Mouse (Mus musculus) CH12.LX (cell line): ENCODE measurements at regions not wholly inside any gene's neighbourhood (a gene's known extent, or its start where the extent isn't known, plus 50 kb on each side); places are given as distances from the start of the nearest gene placed in this dataset.
"Not testable (repeated sequence)": the region's sequence is repeated elsewhere in the genome, so short reads cannot be mapped to it uniquely, and the experiment has no call there.

Experiments
- DNase-seq: peaks from one replicate; pipeline ENCODE4 v3.0.0-alpha.2; 2013; ENCODE audit errors: extremely low read depth
- H3K27ac ChIP-seq: 2 replicates; pipeline ENCODE4 v1.5.1; 2012; ENCODE audit warnings: low read depth, mild to moderate bottlenecking, control low read depth, moderate library complexity; ENCODE audit not compliant: insufficient read depth
- H3K27me3 ChIP-seq: replicated peaks from 2 replicates; pipeline ENCODE3; 2012; ENCODE audit warnings: inconsistent platforms
- H3K36me3 ChIP-seq, 2 experiments: replicated peaks in 1 of 2; 2 replicates each; pipeline versions ENCODE3 to v1.6.1; 2012; ENCODE audit warnings: inconsistent platforms in 1 of 2, low read length in 1 of 2, mild to moderate bottlenecking in 1 of 2, mixed read lengths in 1 of 2, moderate library complexity in 1 of 2; ENCODE audit not compliant: control insufficient read depth in 1 of 2, insufficient read depth in 1 of 2
- H3K4me1 ChIP-seq, 2 experiments: 2 replicates each; pipeline ENCODE4 v1.6.1; 2012; ENCODE audit warnings: inconsistent platforms in 1 of 2, moderate library complexity in 1 of 2; ENCODE audit not compliant: insufficient read depth in 2 of 2, control insufficient read depth in 1 of 2
- H3K4me2 ChIP-seq: 2 replicates; pipeline ENCODE4 v1.6.1; 2012; ENCODE audit warnings: low read depth, mild to moderate bottlenecking, control low read depth; ENCODE audit not compliant: poor library complexity, insufficient read depth, severe bottlenecking
- H3K4me3 ChIP-seq, 3 experiments: fragments of 150-350 bp in 1 of 3; sonication (generic) in 1 of 3; replicated peaks in 1 of 3; 2 replicates each; pipeline versions ENCODE3 to v1.5.1; 2011 to 2012; ENCODE audit warnings: low read depth in 2 of 3, low read length in 2 of 3, mild to moderate bottlenecking in 2 of 3, moderate library complexity in 2 of 3, control low read depth in 1 of 3, improper control_type of control experiment in 1 of 3, inconsistent platforms in 1 of 3, mixed read lengths in 1 of 3; ENCODE audit not compliant: poor library complexity in 1 of 3
- H3K79me2 ChIP-seq: replicated peaks from 2 replicates; pipeline ENCODE4 v1.6.1; 2012; ENCODE audit warnings: mild to moderate bottlenecking, moderate library complexity; ENCODE audit not compliant: control insufficient read depth, poor library complexity, insufficient read depth, severe bottlenecking; ENCODE audit errors: extremely low read depth
- H3K9ac ChIP-seq: 2 replicates; pipeline ENCODE4 v1.6.1; 2012; ENCODE audit warnings: low read depth, mild to moderate bottlenecking, control low read depth, moderate library complexity; ENCODE audit not compliant: insufficient read depth
- H3K9me3 ChIP-seq: replicated peaks from 2 replicates; pipeline ENCODE3; 2012; ENCODE audit warnings: low read length, inconsistent platforms, mixed read lengths
- CHD1 ChIP-seq: IDR thresholded peaks from 2 replicates; pipeline ENCODE4 v1.6.1; 2012; ENCODE audit warnings: low read depth, low read length, improper control_type of control experiment, inconsistent platforms
- CHD2 ChIP-seq: IDR thresholded peaks from 2 replicates; pipeline ENCODE4 v1.6.1; 2011; ENCODE audit warnings: low read length, improper control_type of control experiment
- CTCF ChIP-seq, 2 experiments: IDR thresholded peaks in 1 of 2; conservative IDR thresholded peaks in 1 of 2; 2 replicates each; pipeline ENCODE4 v1.5.1; 2011 to 2012; ENCODE audit warnings: low read depth in 2 of 2, low read length in 2 of 2, improper control_type of control experiment in 1 of 2, inconsistent platforms in 1 of 2, mild to moderate bottlenecking in 1 of 2, moderate library complexity in 1 of 2
- E2F4 ChIP-seq: IDR thresholded peaks from 2 replicates; pipeline ENCODE4 v1.6.1; 2011; ENCODE audit warnings: low read depth, low read length, improper control_type of control experiment; ENCODE audit not compliant: insufficient replicate concordance
- ELF1 ChIP-seq: IDR thresholded peaks from 2 replicates; pipeline ENCODE4 v1.6.1; 2014; ENCODE audit warnings: low read depth, mild to moderate bottlenecking, inconsistent platforms, low read length, improper control_type of control experiment
- GABPA ChIP-seq: IDR thresholded peaks from 2 replicates; pipeline ENCODE4 v1.6.1; 2012; ENCODE audit warnings: low read depth, low read length, improper control_type of control experiment, inconsistent platforms; ENCODE audit not compliant: insufficient replicate concordance
- HCFC1 ChIP-seq: IDR thresholded peaks from 2 replicates; pipeline ENCODE4 v1.6.1; 2012; ENCODE audit warnings: low read depth, mild to moderate bottlenecking, inconsistent platforms, low read length, improper control_type of control experiment
- IRF4 ChIP-seq: IDR thresholded peaks from 2 replicates; pipeline ENCODE4 v1.6.1; 2014; ENCODE audit warnings: low read depth, mild to moderate bottlenecking, inconsistent platforms, low read length, improper control_type of control experiment
- JUN ChIP-seq: IDR thresholded peaks from 2 replicates; pipeline ENCODE4 v1.6.1; 2011; ENCODE audit warnings: low read depth, mild to moderate bottlenecking, low read length, improper control_type of control experiment, moderate library complexity; ENCODE audit not compliant: insufficient read depth
- JUND ChIP-seq: conservative IDR thresholded peaks from 2 replicates; pipeline ENCODE4 v1.6.1; 2011; ENCODE audit warnings: low read depth, low read length, improper control_type of control experiment
- MAFK ChIP-seq: IDR thresholded peaks from 2 replicates; pipeline ENCODE4 v1.6.1; 2011; ENCODE audit warnings: low read length, improper control_type of control experiment; ENCODE audit not compliant: insufficient replicate concordance
- MAZ ChIP-seq: IDR thresholded peaks from 2 replicates; pipeline ENCODE4 v1.6.1; 2012; ENCODE audit warnings: low read depth, mild to moderate bottlenecking, inconsistent platforms, low read length, improper control_type of control experiment, moderate library complexity
- MEF2A ChIP-seq: IDR thresholded peaks from 2 replicates; pipeline ENCODE4 v1.6.1; 2014; ENCODE audit warnings: low read depth, mild to moderate bottlenecking, inconsistent platforms, low read length, improper control_type of control experiment, borderline replicate concordance
- MYC ChIP-seq: IDR thresholded peaks from 2 replicates; pipeline ENCODE4 v1.6.1; 2011; ENCODE audit warnings: low read depth, mild to moderate bottlenecking, improper control_type of control experiment, low read length
- NRF1 ChIP-seq: IDR thresholded peaks from 2 replicates; pipeline ENCODE4 v1.6.1; 2014; ENCODE audit warnings: low read depth, mild to moderate bottlenecking, inconsistent platforms, low read length, improper control_type of control experiment, moderate library complexity
- POLR2A ChIP-seq: IDR thresholded peaks from 2 replicates; pipeline ENCODE4 v1.6.1; 2011; ENCODE audit warnings: low read depth, mild to moderate bottlenecking, improper control_type of control experiment, low read length
- POLR2AphosphoS2 ChIP-seq: IDR thresholded peaks from 2 replicates; pipeline ENCODE4 v1.6.1; 2011; ENCODE audit warnings: low read depth, low read length, improper control_type of control experiment
- RAD21 ChIP-seq: IDR thresholded peaks from 2 replicates; pipeline ENCODE4 v1.6.1; 2011; ENCODE audit warnings: low read depth, mild to moderate bottlenecking, low read length, improper control_type of control experiment, moderate library complexity
- SIN3A ChIP-seq: IDR thresholded peaks from 2 replicates; pipeline ENCODE4 v1.6.1; 2012; ENCODE audit warnings: low read length, improper control_type of control experiment, inconsistent platforms
- SMC3 ChIP-seq: IDR thresholded peaks from 2 replicates; pipeline ENCODE4 v1.6.1; 2011; ENCODE audit warnings: low read depth, low read length, improper control_type of control experiment
- USF2 ChIP-seq: conservative IDR thresholded peaks from 2 replicates; pipeline ENCODE4 v1.6.1; 2011; ENCODE audit warnings: low read depth, low read length, improper control_type of control experiment
- ZNF384 ChIP-seq: IDR thresholded peaks from 2 replicates; pipeline ENCODE4 v1.6.1; 2012; ENCODE audit warnings: low read depth, low read length, improper control_type of control experiment, inconsistent platforms
- dilution Hi-C: fragments of 300-500 bp; cut with MboI; formaldehyde crosslinking; loops from 2 replicates; pipeline ENCODE4 v1.14.3; 2020; ENCODE audit warnings: low sequenced_read_pairs; ENCODE audit not compliant: extremely low pct_unique_long_range_greater_than_20kb, extremely low pct_ligation_motif_present
- in situ Hi-C: fragments of 300-500 bp; cut with MboI; formaldehyde crosslinking; loops from 3 replicates; pipeline ENCODE4 v1.14.3; 2019; ENCODE audit warnings: low sequenced_read_pairs, low pct_ligation_motif_present, low pct_unique_long_range_greater_than_20kb, mixed read lengths

GRCm38 (mm10) chr12:112306208-112306607 is 160.2 kb downstream of the Kif26a start:
- dilution Hi-C loops (no loop called here), in situ Hi-C loops (no loop called here)
- no peaks in the 10 kb centered on the region for H3K36me3 ChIP-seq

DNA sequence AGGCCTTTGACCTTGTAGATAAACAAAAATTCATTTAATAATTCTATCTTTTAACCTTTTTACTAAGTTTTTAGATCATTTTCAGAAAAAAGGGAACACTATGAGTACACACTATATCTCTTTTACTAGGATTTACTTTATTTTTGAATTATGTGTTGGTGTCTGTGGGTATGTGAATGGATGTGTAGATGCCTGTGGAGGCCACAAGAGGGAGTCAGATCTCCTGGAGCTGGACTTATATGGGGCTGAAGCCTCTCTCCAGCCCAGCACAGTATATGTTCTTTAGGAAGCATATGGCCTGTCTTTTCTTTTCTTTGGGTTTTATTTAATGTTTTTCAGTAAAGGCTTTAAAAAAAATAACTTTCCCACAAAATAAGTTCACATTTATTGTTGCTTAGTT is 162.0 kb downstream of the Kif26a start:
- H3K27ac ChIP-seq, result no peak overlapping the region
- no peak for DNase-seq

More at GRCm38 (mm10) chr12:112306208-112306607, 160.2 kb downstream of the Kif26a start:
- no peak for TF ChIP-seq ELF1
- TF ChIP-seq USF2, result no peak
- TF ChIP-seq CHD2, result no peak
- TF ChIP-seq MYC, result no peak
- no peak for TF ChIP-seq IRF4
- no peak for TF ChIP-seq POLR2AphosphoS2
- no peak for TF ChIP-seq SMC3
- no peak for TF ChIP-seq GABPA
- no peak for TF ChIP-seq JUND
- TF ChIP-seq SIN3A, result no peak
- no peak for TF ChIP-seq RAD21
- no peak for TF ChIP-seq CHD1
- no peak for TF ChIP-seq POLR2A
- TF ChIP-seq MAFK, result no peak
- no peak for TF ChIP-seq NRF1
- TF ChIP-seq JUN, result no peak
- TF ChIP-seq HCFC1, result no peak
- TF ChIP-seq MAZ, result no peak
- TF ChIP-seq ZNF384, result no peak
- TF ChIP-seq MEF2A, result no peak
- TF ChIP-seq, all 38 proteins: peak for 0
- DNase-seq, result no peak
- H3K27me3 ChIP-seq, result peaks cover 61% of the 10 kb centered on the region
- no peak overlapping the region for H3K4me2 ChIP-seq
- H3K9me3 ChIP-seq, result peaks cover 4% of the 10 kb centered on the region
- no peak overlapping the region for H3K9ac ChIP-seq
- no peak overlapping the region for H3K27ac ChIP-seq
- peaks cover 0 to 8% of the 10 kb centered on the region in 2 experiments; a peak in 1 of 4 replicates for H3K4me1 ChIP-seq
- no peaks in the 10 kb centered on the region for H3K79me2 ChIP-seq
- no peak overlapping the region for H3K4me3 ChIP-seq

GRCm38 (mm10) chr12:112309096-112309495 is 163.1 kb downstream of the Kif26a start:
- DNase-seq, result not testable (repeated sequence)

More for the DNA sequence above, 162.0 kb downstream of the Kif26a start:
- no peaks in the 10 kb centered on the region for H3K36me3 ChIP-seq
- H3K9me3 ChIP-seq, result peaks cover 4% of the 10 kb centered on the region
- TF ChIP-seq CTCF (conservative IDR thresholded peaks at IDR 0.05 in 1 of 2, IDR thresholded peaks at IDR 0.05 in 1 of 2; ENCODE audit: low read depth in 2 of 2, low read length in 2 of 2), result peak in 1 of 2 experiments; percentile 28; a peak in 2 of 4 replicates
- no peak for TF ChIP-seq E2F4
- TF ChIP-seq, all 38 proteins: peak for 1
- Histone ChIP-seq H3K4me2 (no peak overlapping the region), H3K9ac (no peak overlapping the region), H3K4me3 (no peak overlapping the region), H3K4me1 (peaks cover 0 to 3% of the 10 kb centered on the region in 2 experiments; a peak in 1 of 4 replicates), H3K27me3 (peaks cover 57% of the 10 kb centered on the region), H3K79me2 (no peaks in the 10 kb centered on the region)
- dilution Hi-C loops, result no loop called here
- in situ Hi-C loops, result no loop called here

More at GRCm38 (mm10) chr12:112309096-112309495, 163.1 kb downstream of the Kif26a start:
- H3K4me1 ChIP-seq, H3K9me3 ChIP-seq, H3K4me2 ChIP-seq, H3K27ac ChIP-seq, H3K79me2 ChIP-seq, H3K4me3 ChIP-seq, H3K9ac ChIP-seq, H3K36me3 ChIP-seq, in situ Hi-C loops, dilution Hi-C loops: not testable (repeated sequence)
- peaks cover 55% of the 10 kb centered on the region for H3K27me3 ChIP-seq
